Mouse (Mus musculus) spleen, postnatal 4 days (tissue): Measurements from ENCODE around the gene Vmn2r27.

Experiments used
- DNase-seq, 2 experiments: peaks; one replicate each; pipeline ENCODE4 v3.0.0; 2022; ENCODE audit warnings: low spot score in 2 of 2

The Vmn2r27 gene

DNA sequence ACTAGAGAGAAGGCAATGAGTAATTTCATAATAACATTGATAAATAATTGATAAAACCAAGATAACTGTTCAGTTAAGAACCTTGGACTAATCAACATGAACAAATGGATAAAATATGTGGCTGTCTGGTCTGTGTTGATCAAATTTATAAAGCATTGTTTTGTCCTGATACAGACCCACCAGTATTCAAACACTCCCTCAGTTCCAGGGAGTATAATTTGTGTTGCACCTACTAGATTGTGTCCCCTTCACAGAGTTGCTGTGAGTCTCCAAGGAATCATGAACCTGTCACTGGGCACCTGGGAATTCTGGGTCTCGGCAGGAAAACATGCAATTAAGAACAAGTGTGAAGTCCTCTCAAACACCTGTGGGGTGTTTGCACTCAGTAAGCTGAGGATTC, at the start of gene Vmn2r27:
Gene Vmn2r27, minus strand, starts transcription at position 101 of the 400 bp plus-strand sequence.
- DNase-seq = no peak

DNA sequence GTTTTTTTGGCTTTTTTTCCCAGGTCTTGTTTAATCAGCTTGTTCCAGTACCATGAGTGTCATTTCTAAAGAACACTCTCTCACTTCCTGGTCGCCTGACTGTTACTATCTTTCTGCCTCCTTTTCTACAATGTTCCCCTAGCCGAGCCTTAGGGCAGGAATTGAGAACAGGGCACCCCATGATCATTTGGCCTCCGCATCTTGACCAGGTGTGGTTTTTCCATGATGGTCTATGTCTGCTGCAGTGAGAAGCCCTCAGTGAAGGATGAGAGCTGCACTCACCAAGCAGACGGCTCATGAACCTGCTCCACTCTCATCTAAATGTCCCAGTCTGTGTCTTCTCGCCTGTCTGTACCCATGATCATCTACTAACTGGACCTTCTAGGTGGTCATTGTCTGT, 46.6 kb upstream of the Vmn2r27 start:
- DNase-seq = no peak

DNA sequence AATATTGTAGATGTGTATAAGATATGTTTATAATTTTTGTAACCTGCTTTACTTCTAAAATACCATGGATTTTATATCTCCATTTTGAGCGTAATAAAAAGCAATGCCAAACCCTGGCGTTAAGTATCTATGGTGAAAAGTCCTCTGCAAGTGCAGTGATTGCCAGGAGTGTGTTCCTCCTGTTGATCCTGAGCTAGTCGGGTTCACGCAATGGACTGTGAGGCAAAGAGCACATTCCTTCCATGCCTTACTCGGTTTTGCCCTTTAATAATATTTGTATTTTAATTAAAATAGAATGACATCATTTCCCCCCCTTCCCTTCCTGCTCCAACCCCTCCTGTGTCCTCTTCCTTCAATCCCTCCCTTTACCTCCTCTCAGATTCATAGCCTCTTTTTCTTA, 46.0 kb upstream of the Vmn2r27 start:
- DNase-seq = no peak

DNA sequence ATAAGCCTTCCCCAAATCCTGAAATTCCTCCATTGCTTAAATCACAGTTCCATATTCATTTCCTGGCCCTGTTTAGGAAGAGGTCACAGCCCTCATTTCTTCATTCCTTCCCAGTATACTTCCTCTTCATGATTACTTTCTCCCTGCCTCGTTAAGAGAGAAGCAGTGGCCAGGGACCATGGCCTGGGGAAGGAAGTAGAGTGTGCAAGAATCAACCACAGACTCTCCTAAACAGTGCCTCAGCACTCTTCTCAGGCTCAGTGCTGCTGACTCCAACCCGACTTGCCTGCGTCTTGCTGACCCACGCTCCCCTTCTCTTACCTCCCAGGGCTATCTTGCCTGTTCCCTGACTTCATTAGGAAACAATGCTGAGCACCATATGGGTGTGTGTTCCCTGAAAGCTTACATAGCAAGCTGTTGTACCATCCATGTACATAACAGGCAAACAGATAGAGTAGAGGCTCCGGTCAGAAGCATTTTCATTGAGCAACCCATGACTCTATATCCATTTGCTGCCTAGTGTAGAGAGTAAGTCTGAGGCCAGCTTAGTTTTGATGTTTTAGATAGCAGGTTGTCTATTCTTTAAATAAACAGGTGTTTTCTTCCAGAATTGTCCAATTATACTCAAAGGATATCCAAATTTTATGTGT, 41.7 kb upstream of the Vmn2r27 start:
- DNase-seq = no peak

DNA sequence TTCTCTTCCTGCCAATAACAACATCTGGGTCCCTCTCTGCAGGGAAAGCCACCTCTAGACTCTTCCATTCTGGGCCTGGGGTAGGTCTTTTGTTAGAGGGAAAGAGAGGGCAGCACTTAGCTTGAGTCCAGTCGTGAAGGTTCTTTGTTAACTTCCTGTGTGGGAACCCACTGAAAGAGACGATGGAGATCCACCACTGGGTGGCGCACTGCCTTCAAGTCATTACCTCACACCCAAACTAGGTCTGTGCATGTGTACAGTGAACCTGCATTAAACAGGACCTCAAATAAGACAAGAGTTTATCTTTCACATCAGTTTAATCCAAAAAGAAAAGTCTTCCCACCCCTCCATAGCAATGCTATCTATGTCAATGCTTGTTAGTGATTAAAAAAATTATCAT, 31.0 kb upstream of the Vmn2r27 start:
- peak; percentile 71 to 90 for DNase-seq

DNA sequence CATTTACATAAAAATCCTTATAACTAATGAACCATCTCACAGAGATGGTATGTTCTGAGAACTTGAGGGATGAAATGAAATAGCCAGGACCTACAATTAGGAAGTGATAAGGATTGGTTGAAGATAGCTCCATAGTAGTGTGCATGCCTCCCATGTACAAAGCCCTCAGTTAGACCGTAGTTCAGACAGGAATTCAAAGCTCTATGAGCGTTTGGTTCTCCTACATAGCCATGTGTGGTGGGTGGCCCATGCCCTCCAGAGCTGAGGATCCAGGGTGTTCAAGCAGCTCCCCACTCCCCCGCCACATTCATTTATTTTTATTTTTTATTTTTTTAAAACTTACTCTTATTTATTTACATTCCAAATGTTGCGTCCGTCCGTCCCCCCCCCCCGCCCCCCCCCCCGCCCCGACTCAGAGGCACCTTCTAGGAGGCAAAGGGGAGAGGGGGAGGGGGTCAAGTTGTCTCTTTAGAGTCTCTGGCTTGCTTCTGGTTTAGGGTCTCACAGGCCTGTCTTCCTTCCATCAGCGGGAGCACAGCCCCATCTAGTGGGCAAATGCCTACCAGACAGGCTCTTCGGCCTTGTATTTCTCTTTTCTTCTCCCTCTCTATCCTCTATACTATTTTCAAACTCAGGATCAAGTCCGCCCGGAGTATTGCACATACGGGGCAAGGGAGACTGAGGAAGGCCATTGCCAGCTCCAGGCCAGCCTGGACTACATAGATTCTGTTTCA, 28.7 kb upstream of the Vmn2r27 start:
- peak; percentile 53 to 85 for DNase-seq

DNA sequence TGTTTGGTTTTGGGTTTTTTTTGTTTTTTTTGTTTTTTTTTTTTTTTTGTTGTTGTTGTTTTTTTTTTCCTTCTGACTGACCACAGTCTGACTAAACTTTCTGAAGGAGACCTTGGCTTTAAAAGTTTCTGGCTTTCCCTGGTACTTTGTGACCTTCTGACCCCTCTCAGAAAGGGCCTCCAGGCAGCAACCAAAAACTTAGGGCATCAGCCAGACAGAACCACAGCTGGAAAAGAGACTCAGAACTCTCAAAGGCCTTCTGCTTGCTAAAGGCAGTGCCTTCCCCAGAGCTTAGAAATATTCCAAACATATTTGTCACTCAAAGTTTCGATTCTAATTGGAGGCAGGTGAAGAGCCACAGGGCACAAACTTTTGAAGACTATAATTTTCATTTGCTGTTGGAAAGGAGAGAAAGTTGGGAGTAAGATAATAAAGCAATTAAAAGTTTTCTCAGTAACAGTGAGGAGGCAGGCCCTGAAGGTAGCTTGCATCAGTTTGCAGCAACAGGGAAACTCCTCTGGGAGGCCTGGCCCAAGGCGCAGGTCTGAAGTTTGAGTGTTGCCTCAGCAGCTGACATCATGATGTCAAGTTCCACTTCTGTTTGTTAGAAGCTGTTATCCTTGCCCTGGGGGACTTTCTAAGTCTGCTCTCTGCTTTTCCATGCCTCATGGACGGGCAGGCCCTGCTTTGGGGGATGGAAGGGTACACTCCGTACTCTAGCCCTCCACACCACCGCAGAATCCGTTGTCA, 24.2 kb upstream of the Vmn2r27 start:
- DNase-seq = no peak

DNA sequence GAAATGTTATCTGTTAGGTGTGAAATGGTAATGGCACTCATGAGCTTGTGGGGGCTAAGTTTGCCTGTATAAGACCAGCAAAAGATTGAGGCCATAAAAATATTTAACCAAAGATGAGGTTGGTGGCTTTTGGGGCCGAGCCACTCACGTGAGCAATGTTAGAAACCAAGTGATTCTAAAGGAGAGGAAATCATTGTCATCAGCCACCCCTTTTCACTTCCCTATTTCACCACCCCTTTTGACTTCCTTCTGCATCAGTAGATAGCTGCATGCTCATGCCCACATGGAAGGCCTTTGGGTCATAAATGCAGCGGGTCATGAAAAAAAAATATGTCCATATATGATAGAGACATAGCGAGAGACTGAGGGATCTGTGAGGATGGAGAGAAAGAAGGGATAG, 29.5 kb downstream of the Vmn2r27 start:
- DNase-seq = peak in 1 of 2 experiments; percentile 13

DNA sequence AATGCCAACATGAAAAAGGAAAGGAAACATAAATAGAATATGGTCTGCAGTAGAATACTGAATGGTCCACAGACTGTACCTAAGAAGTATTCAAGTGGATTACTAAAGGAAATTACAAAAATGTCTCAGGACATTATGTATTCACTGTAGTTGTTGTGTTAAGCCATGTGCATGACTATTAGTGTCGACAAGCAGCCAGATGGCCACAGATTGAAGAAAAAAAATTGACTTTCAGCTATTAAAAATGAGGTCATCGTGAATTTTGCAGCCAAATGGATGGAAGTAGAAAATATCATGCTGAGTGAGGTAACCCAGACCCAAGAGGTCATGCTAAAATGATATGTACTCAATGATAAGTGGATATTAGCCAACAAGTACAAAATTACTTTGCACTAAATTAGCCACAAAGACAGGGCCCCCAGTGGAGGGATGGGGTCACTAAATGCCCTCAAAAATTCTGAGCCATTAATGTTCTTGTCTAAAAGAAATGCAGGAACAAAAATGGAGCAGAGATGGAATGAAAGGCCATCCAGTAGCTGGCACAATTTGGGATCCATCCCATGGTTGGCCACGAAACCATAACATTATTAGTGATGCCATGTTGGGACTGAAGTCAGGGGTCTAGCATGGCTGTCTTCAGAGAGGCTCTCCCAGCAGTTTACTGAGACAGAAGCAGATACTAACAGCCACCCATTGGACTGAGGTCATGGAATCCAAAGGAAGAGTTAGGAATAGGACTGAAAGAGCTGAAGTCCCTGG, 63.0 kb downstream of the Vmn2r27 start:
- DNase-seq = no peak

DNA sequence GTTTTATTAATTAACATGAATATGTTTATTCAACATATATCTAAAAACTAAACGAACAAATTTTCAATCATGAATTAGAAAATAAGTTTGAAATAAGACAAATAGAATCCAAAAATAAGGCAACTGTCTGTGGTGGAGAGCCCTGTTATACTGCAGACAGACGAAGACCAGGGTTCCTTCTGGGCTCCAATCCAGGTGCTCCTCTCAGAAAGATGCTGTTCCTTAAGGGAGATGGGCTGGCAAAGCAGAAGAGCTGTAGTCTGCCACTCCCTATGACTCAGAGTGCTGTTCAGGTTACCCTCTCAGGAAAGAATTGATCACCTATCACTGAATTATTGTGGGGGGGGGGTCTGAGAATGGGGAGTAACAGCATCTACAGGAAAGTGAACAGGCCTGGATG, 65.1 kb downstream of the Vmn2r27 start:
- DNase-seq = no peak

DNA sequence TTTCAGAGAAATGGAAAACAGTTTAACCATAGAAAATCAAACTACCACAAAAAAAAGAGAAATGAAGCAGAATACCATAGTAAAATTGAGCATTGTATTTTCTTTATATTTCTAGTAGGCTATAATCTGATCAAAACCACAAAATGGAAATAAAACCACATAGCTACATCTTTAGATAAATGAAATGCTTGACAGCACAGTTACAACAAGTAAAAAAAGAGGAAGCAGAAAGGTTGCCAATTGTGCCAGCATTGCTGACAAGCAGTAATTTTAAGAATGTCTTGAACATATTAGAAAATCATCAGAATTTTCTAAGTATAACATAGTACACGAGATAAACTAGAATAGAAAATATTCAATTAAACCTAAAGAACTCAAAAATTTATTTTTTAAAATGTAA, 81.8 kb downstream of the Vmn2r27 start:
- DNase-seq = no peak
